ENCODE assay signal across 9 mouse cellular contexts in the genomic region with DNA sequence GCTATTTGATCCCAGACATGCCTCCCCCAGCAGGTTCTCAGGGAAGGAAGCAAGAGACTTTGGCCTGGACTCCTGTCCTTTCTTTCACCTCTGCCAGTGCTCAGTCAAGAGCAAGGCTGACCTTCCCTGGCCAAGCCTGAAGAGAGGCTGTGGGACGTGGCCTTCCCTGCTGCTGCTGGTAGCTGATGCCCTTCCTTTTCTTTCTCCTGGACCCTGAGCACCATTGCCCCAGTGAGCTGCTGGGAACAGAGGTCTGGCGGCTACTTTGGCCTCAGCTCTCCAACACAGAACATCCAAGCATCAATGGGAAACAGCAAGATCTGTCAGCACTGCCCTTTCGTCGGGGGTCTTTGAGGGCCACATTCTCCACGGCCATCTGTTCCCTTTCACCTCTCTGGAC.
DNase-seq lines count a peak whose midpoint lies in the region; ATAC-seq lines count a peak whose summit lies in the region.
"Had no signal": no experiment of that assay in that cellular context is flagged by ENCODE, and none has a peak within 500 bp of the region (broad histone marks: within the 10 kb centered on the region; RNA-seq: fewer than 3 reads in every experiment).

No protein-coding gene starts in this region.

- 9% methylated on average over 5 of the region's 5 CpGs for WGBS in forebrain, embryonic 10.5 days
- 30% methylated on average over 5 of the region's 5 CpGs for WGBS in forebrain, embryonic 16.5 days
- WGBS in hindbrain, embryonic 14.5 days = 9% methylated on average over 5 of the region's 5 CpGs
- 25% methylated on average over 5 of the region's 5 CpGs for WGBS in limb, embryonic 11.5 days

- H3K36me3 ChIP-seq in forebrain, embryonic 10.5 days (replicated peaks) = no peaks in the 10 kb centered on the region
- no peaks in the 10 kb centered on the region for H3K36me3 ChIP-seq in forebrain, embryonic 16.5 days (ENCODE audit: control insufficient read depth, insufficient read depth)
- H3K36me3 ChIP-seq in hindbrain, embryonic 14.5 days (replicated peaks; ENCODE audit: control insufficient read depth, insufficient read depth) = no peaks in the 10 kb centered on the region
- H3K36me3 ChIP-seq in limb, embryonic 11.5 days (ENCODE audit: control insufficient read depth, insufficient read depth, low read length) = no peaks in the 10 kb centered on the region

- H3K4me3 ChIP-seq in forebrain, embryonic 10.5 days = no peak overlapping the region; the same call in 1 of the 2 replicates
- no peak overlapping the region for H3K4me3 ChIP-seq in forebrain, embryonic 16.5 days (replicated peaks; ENCODE audit: low read length)
- no peak overlapping the region for H3K4me3 ChIP-seq in brown adipose tissue, adult 24 weeks (ENCODE audit: insufficient read depth, low read depth, low read length)
- no peak overlapping the region for H3K4me3 ChIP-seq in hindbrain, embryonic 14.5 days (replicated peaks; ENCODE audit: low read length)
- no peak overlapping the region for H3K4me3 ChIP-seq in limb, embryonic 11.5 days (ENCODE audit: low read depth, low read length)

- no peaks in the 10 kb centered on the region for H3K9me3 ChIP-seq in forebrain, embryonic 10.5 days
- H3K9me3 ChIP-seq in forebrain, embryonic 16.5 days (ENCODE audit: control insufficient read depth, low read length) = no peaks in the 10 kb centered on the region
- H3K9me3 ChIP-seq in hindbrain, embryonic 14.5 days (ENCODE audit: control insufficient read depth, low read length) = no peaks in the 10 kb centered on the region
- no peaks in the 10 kb centered on the region for H3K9me3 ChIP-seq in limb, embryonic 11.5 days (ENCODE audit: control insufficient read depth, low read length)

- H3K4me1 ChIP-seq in forebrain, embryonic 10.5 days = peaks cover 85% of the 10 kb centered on the region
- H3K4me1 ChIP-seq in forebrain, embryonic 16.5 days (replicated peaks; ENCODE audit: control insufficient read depth, insufficient read depth, low read length) = peaks cover 22% of the 10 kb centered on the region
- H3K4me1 ChIP-seq in brown adipose tissue, adult 24 weeks (ENCODE audit: control insufficient read depth, insufficient read depth, insufficient read length, low read length) = peaks cover 46% of the 10 kb centered on the region
- peaks cover 32% of the 10 kb centered on the region for H3K4me1 ChIP-seq in hindbrain, embryonic 14.5 days (replicated peaks; ENCODE audit: control insufficient read depth, insufficient read depth, low read length)
- H3K4me1 ChIP-seq in limb, embryonic 11.5 days (ENCODE audit: control insufficient read depth, insufficient read depth, low read length) = peaks cover 41% of the 10 kb centered on the region

- peak overlapping the region; percentile 88 for H3K27ac ChIP-seq in forebrain, embryonic 10.5 days
- no peak overlapping the region for H3K27ac ChIP-seq in forebrain, embryonic 16.5 days (ENCODE audit: low read length)
- H3K27ac ChIP-seq in brown adipose tissue, adult 24 weeks (replicated peaks; ENCODE audit: low read depth, low read length) = peak overlapping the region; percentile 77
- peak overlapping the region; percentile 26; the same call in 1 of the 2 replicates for H3K27ac ChIP-seq in hindbrain, embryonic 14.5 days
- peak overlapping the region; percentile 9; the same call in 1 of the 2 replicates for H3K27ac ChIP-seq in limb, embryonic 11.5 days (replicated peaks; ENCODE audit: low read depth, low read length)

- no peaks in the 10 kb centered on the region for H3K27me3 ChIP-seq in forebrain, embryonic 10.5 days (ENCODE audit: poor library complexity, severe bottlenecking)
- no peaks in the 10 kb centered on the region for H3K27me3 ChIP-seq in forebrain, embryonic 16.5 days (replicated peaks; ENCODE audit: control insufficient read depth, insufficient read depth, low read length)
- no peaks in the 10 kb centered on the region for H3K27me3 ChIP-seq in hindbrain, embryonic 14.5 days (ENCODE audit: control insufficient read depth, insufficient read depth, low read length)
- H3K27me3 ChIP-seq in limb, embryonic 11.5 days (ENCODE audit: control insufficient read depth, insufficient read depth, low read length) = no peaks in the 10 kb centered on the region
- H3K27me3 ChIP-seq: Patski had no signal

- ATAC-seq in forebrain, embryonic 16.5 days = no peak
- ATAC-seq in hindbrain, embryonic 14.5 days (ENCODE audit: low FRiP score) = no peak; the same call in 1 of the 2 replicates
- no peak for ATAC-seq in limb, embryonic 11.5 days (ENCODE audit: insufficient number of reproducible peaks, low FRiP score, low TSS enrichment, low read depth)
- ATAC-seq: Patski had no signal

- no peak overlapping the region for H3K4me2 ChIP-seq in forebrain, embryonic 16.5 days (ENCODE audit: low read length)
- no peak overlapping the region for H3K4me2 ChIP-seq in hindbrain, embryonic 14.5 days (replicated peaks)
- H3K4me2 ChIP-seq in limb, embryonic 11.5 days (ENCODE audit: low read depth, severe bottlenecking) = no peak overlapping the region

- H3K9ac ChIP-seq in forebrain, embryonic 16.5 days (replicated peaks; ENCODE audit: low read depth, low read length) = no peak overlapping the region
- H3K9ac ChIP-seq in hindbrain, embryonic 14.5 days = no peak overlapping the region
- no peak overlapping the region for H3K9ac ChIP-seq in limb, embryonic 11.5 days (ENCODE audit: low read length)

- DNase-seq in forebrain, embryonic 10.5 days (ENCODE audit: extremely low spot score, low spot score) = no peak
- DNase-seq in hindbrain, embryonic 14.5 days (ENCODE audit: low spot score) = no peak
- DNase-seq in limb, embryonic 11.5 days (ENCODE audit: low spot score) = no peak
- DNase-seq in urinary bladder, adult 2 months (ENCODE audit: low spot score) = no peak
- no peak for DNase-seq in cerebellum, adult 8-10 months
- DNase-seq in c-Kit-positive CD71-positive TER-119-positive erythroid progenitor cells, embryonic 14.5 days (ENCODE audit: low spot score) = no peak
